Mouse (Mus musculus): ENCODE measurements around the gene Tm6sf2. TPM values are rescaled to one million over a fixed set of nuclear protein-coding genes. Genes with fewer than 3 reads are reported as not detected.

Gene Tm6sf2
- total RNA-seq, 2 experiments from 2014 or later: 1.4 TPM

DNA sequence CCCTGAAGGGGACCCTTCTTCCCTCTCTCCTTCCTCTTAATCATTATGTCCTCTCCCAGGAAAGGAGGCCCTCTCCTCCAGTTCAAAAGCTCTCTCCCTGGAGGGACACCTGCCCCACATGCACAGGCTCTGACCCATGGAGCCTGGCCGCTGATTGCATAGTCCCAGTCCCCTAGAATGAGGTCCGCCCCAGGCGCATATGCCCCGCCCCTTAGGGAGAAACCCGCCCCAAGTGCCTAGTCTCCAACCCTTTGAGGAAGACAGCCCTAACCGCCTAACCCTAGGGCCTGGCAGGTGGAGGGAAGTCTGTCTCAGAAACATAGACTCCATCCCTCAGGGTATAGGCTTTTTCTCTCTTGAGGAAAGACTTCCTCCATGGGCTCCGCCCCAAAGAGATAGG, 14.5 kb downstream of the Tm6sf2 start:
- intact Hi-C loops (cut with DNase I): loop anchor here (5.0 kb wide), 1 partner anchor 80 kb away; no protein-coding TSS in a partner anchor
- peak in 1 of 2 experiments; percentile 40 for DNase-seq (ENCODE audit: extremely low spot score in 1 of 2, low spot score in 2 of 2)

DNA sequence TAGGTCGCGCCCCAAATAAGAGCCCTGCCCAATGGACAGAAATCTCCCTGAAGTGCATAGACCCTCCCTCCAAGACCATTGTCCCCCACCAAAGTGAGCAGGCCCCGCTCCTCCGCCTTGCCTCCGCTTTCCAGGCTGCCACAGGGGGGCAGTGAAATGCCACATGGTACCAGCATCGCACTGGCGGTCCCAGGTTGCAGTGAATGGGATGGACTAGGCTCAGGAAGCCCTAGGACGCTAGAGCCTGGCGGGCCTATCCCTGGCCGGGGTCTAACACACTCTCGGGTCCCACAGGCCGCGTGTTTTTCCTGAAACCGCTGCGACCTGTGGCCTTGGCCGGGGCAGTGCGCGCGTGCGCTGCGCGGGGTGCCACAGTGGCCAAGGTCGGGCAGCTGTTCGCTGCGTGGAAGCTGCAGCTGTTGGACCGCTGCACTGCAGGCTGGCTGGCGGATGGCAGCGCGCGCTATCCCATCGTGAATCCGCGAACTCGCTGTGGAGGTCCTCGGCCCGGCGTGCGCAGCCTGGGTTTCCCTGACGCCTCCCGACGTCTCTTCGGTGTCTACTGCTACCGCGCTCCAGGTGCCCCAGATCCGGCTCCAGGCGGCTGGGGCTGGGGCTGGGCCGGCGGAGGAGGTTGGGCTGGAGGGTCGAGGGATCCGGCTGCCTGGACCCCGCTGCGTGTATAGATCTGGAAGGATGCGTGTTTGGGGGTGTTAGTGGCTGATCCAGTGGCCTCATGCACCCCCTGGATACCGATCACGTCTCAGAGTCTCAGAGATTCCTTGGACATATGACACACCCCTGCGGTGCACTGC, 15.3 kb downstream of the Tm6sf2 start:
- intact Hi-C loops (cut with DNase I): loop anchor here (5.0 kb wide), 1 partner anchor 79 kb away; no protein-coding TSS in a partner anchor
- peak; percentile 66 to 77 for DNase-seq (ENCODE audit: extremely low spot score in 1 of 2, low spot score in 2 of 2)

GRCm38 (mm10) chr8:70089296-70089960, 16.7 kb downstream of the Tm6sf2 start:
- peak in 1 of 2 experiments; percentile 26 for DNase-seq (ENCODE audit: extremely low spot score in 1 of 2, low spot score in 2 of 2)
- intact Hi-C loops (cut with DNase I): loop anchor here (5.0 kb wide), 1 partner anchor 78 kb away; no protein-coding TSS in a partner anchor

GRCm38 (mm10) chr8:70092786-70093185, 20.1 kb downstream of the Tm6sf2 start:
- intact Hi-C loops (cut with DNase I): no loop called here
- no peak for DNase-seq (ENCODE audit: extremely low spot score in 1 of 2, low spot score in 2 of 2)

DNA sequence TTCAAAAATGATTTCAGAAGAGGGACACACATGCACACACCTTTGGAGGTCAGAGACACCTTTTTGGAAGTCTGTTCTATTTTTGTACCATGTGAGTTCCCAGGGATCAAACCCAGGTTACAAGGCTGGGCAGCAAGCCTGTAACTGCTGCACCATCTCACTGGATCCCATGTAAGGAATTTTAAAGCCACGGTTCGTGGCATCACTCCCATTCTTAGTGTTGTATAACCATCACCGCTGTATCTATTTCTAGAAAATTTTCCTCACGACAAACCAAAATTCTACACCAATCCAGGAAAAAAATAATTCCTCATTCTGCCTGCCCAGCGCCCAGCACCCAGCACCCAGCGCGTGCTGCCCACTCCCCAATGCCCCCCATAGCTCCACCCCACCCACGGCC, 26.6 kb downstream of the Tm6sf2 start:
- DNase-seq (ENCODE audit: extremely low spot score in 1 of 2, low spot score in 2 of 2): peak in 1 of 2 experiments; percentile 28
- intact Hi-C loops (cut with DNase I): no loop called here

GRCm38 (mm10) chr8:70100241-70100640, 27.5 kb downstream of the Tm6sf2 start:
- DNase-seq (ENCODE audit: extremely low spot score in 1 of 2, low spot score in 2 of 2): peak in 1 of 2 experiments; percentile 28

GRCm38 (mm10) chr8:70104506-70104905, 31.8 kb downstream of the Tm6sf2 start:
- peak in 1 of 2 experiments; percentile 52 for DNase-seq (ENCODE audit: extremely low spot score in 1 of 2, low spot score in 2 of 2)
- intact Hi-C loops (cut with DNase I): no loop called here

More at GRCm38 (mm10) chr8:70100241-70100640, 27.5 kb downstream of the Tm6sf2 start:
- intact Hi-C loops (cut with DNase I): no loop called here

DNA sequence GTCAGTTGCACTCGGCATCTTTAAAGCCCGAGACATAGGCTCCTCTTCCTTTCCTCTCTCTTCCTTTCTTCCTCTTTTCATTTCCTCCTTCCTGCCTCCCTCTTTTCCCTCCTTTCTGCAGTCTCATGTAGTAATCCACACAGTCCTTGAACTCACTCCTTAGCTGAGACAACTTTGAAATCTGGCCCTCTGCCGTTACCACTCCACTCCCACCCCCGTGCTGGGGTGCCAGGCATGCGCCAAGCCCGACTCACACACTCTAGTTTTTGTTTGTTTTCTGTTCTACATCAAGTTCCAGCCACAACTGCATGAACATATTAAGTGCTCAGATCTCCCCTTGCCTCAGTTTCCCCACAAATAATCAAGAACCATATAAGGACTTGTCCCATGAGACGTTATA, 32.2 kb downstream of the Tm6sf2 start:
- DNase-seq (ENCODE audit: extremely low spot score in 1 of 2, low spot score in 2 of 2): no peak
- intact Hi-C loops (cut with DNase I): no loop called here

DNA sequence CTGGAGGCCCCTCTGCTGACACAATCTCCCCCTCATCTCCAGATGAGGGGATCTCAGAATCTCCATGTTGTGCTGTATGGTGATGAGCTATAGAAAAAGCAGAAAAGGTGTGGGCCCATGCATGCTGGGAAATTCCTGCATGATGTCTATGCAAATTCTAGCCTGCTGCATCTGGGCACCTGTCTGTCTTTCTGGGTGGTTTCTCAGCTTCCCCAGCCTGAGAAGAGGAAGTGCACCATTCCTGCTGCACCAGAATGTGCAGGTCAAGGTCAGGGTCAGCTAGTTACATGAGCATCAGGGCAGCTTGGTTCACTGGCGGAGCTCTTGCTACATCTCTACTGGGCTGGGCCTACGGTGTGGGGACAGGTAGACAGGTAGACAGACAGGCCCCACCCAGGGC, 37.7 kb downstream of the Tm6sf2 start:
- no peak for DNase-seq (ENCODE audit: extremely low spot score in 1 of 2, low spot score in 2 of 2)
- intact Hi-C loops (cut with DNase I): no loop called here

GRCm38 (mm10) chr8:70111192-70111795, 38.6 kb downstream of the Tm6sf2 start:
- no peak for DNase-seq (ENCODE audit: extremely low spot score in 1 of 2, low spot score in 2 of 2)
- intact Hi-C loops (cut with DNase I): no loop called here

DNA sequence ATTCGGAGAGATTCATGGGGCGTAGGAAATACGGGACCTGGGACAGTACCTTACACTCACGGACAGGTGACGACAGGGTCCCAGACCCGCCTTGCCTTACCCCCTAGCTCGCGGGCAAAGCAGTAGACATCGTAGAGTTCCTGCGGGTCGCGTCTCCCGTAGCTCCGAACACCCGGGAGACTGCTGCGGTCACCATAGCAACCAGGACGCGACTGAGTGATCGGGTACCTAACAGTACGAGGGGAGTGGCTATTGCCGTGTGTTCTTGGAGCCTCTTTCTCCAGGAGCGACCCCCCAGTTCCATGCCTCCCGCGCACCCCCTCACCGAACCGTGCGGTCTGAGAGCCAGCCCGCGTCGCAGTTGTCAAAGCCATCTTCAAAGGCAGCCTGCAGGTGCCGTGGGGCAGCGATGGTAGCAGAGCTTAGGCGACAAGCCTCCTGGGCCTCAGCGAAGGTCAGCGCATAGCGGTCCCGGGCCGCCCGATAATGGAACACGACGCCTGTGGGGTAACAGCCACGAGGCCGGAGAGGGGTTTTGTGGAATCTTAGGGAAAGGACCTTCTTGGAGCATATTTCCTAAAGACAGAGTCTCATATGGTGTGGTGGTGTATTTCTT, 39.8 kb downstream of the Tm6sf2 start:
- intact Hi-C loops (cut with DNase I): no loop called here
- DNase-seq (ENCODE audit: extremely low spot score in 1 of 2, low spot score in 2 of 2): peak in 1 of 2 experiments; percentile 32

DNA sequence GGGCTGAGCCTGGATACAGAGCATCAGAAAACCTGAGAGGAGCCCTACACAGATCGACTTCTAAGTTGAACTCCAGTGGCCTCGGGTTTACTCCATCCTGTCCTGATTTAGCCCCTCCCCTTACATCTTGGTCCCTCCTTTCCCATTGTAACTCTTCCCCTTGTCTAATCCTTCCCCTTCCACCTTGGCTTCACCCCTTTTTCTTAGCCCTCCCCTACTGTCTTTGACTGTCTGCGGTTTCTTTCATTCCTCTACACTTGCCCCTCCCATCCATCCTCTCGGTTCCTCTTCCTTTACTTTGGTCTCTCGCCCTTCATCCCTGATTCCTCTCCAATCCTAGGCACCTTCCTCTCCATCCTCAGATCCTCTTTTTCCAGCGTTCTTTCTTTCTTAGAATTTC, 41.8 kb downstream of the Tm6sf2 start:
- intact Hi-C loops (cut with DNase I): no loop called here
- DNase-seq (ENCODE audit: extremely low spot score in 1 of 2, low spot score in 2 of 2): no peak

DNA sequence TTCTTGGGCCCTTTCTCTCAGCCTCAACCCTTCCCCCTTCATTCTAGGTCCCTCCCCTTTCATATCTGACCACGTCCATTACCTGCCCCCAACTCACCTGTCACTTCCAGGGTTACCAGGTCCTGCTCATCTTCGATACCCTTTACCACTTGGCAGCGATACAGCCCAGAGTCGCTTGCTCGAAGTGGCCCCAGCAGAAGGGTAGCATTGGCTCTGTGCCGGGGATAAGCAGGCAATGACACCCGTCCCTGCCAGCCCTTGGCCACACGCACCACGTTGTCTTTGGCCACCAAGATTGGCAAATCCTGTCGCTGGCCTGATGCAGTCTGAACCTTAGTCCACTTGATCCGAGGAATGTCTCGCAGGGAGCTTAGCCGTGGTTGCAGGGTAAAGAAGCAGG, 42.2 kb downstream of the Tm6sf2 start:
- no peak for DNase-seq (ENCODE audit: extremely low spot score in 1 of 2, low spot score in 2 of 2)
- intact Hi-C loops (cut with DNase I): no loop called here

DNA sequence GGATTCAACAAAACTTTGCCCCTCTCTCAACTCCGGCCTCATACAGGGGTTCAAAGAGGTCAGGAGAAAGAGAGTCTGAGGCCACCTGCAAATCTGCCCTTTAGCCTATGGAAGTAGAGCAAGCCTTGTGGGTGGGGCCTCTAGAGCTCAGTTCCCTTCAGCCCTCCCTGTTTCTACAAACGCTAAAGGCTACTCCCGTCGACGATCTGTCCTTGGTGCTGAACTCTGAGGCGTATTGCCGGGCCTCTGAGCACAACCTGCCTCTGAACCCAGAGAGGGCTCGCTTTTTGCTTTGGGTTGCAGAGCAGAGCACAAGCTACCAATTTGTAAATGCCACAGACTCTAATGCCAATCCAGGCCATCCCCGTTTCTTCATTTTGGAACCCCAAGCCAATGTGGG, 44.9 kb downstream of the Tm6sf2 start:
- intact Hi-C loops (cut with DNase I): no loop called here
- DNase-seq (ENCODE audit: extremely low spot score in 1 of 2, low spot score in 2 of 2): no peak

- DNase-seq (ENCODE audit: extremely low spot score in 1 of 2, low spot score in 2 of 2): peak; percentile 73 to 81
- intact Hi-C loops (cut with DNase I): no loop called here
Measured at GRCm38 (mm10) chr8:70118726-70119700, 46.3 kb downstream of the Tm6sf2 start.

DNA sequence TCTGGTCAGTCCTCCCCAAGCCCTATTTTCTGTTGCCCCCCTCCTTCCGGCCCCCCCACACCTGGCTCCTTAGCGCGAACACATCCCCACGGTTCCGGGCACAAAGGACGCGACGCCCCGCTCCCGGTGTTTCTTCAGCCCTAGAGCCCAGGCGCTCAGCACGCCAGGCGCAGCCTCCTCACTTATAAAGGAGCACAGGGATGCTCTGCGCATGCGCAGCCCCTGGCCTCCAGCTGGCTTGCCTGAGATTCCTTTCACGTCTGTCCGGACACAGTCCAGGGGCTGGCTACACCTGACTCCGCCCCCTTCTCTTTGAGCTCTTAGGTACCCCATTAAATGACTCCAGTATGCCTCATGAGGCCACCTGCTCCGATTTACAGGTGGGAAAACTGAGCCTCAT, 47.9 kb downstream of the Tm6sf2 start, which contains the start of gene Ncan:
TSS of gene Ncan (minus strand) at position 207 of the 400 bp plus-strand sequence.
- peak; percentile 92 for DNase-seq (ENCODE audit: extremely low spot score in 1 of 2, low spot score in 2 of 2)
- intact Hi-C loops (cut with DNase I): no loop called here

DNA sequence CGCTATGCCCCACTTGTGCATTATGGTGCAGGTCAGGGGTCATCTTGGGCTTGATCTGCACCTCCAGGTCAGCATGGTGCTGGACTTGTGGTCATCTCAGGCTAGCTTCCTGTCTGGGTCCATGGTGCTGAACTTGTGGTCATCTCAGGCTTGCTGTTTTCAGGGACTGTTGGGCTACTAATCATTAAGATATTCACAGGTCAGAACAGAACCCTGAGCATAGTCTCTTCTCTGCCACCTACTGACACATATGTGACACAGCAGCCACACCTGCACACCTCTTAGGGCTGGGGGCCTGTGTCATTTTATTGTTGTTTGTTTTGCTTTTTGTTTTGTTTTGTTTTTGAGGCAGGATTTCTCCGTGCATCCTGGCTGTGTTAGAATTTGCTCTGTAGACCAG, 50.1 kb downstream of the Tm6sf2 start:
- no peak for DNase-seq (ENCODE audit: extremely low spot score in 1 of 2, low spot score in 2 of 2)
- intact Hi-C loops (cut with DNase I): no loop called here

- DNase-seq (ENCODE audit: extremely low spot score in 1 of 2, low spot score in 2 of 2): no peak
- intact Hi-C loops (cut with DNase I): no loop called here
Measured at GRCm38 (mm10) chr8:70124992-70125391, 52.3 kb downstream of the Tm6sf2 start.
